Mouse (Mus musculus) cortical plate, adult 2 months (tissue): Measurements from ENCODE around the gene Tex19.1.

ENCODE experiments used
- CTCF ChIP-seq: fragments of 200-500 bp; IDR thresholded peaks from 2 replicates; pipeline ENCODE4 v1.5.1; 2011; ENCODE audit warnings: mild to moderate bottlenecking, control low read depth, low read length; ENCODE audit not compliant: insufficient read depth; ENCODE audit errors: extremely low read depth
- POLR2A ChIP-seq: fragments of 200-500 bp; IDR thresholded peaks from 2 replicates; pipeline ENCODE4 v1.6.1; 2011; ENCODE audit warnings: mild to moderate bottlenecking, low read length, control low read depth; ENCODE audit not compliant: insufficient read depth; ENCODE audit errors: extremely low read depth

DNA sequence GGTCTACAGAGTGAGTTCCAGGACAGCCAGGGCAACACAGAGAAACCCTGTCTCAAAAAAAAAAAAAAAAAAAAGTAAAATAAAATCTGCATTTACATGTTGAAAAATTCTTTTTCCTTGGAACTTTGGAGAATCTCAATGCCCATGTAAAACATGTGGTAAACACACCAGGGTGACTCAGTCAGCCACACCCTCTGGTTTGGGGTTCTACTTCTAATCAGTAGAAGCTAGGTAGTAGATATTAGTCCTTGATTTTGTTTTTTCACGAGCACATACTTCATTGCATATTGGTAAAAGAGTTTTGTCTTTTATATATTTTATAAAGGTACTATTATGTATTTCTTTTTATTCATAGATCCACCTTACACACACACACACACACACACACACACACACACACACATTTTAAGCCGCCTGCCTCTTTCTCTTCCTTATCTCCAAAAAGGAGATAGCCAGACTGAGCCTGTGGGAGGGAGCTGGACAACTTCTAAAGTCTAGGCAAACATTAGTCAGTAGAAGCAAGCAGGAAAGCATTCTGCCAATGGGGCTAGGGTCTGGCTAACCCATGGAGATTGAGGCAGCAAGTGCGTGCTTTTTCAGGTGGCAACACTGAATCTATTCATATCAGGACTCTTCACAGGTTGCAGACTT lies 20.3 kb upstream of the Tex19.1 start:
- TF ChIP-seq CTCF (no peak), POLR2A (no peak)
